Mouse (Mus musculus): ENCODE results near the gene Apbb1. TPM values are rescaled to one million over a fixed set of nuclear protein-coding genes. Genes with fewer than 3 reads are reported as not detected.

Gene Apbb1
- total and polyA plus RNA-seq, 2 experiments from 2014 or later = 341 to 571 TPM

- no peak overlapping the region for H3K27ac ChIP-seq (ENCODE audit: low read depth, low read length)
- 48% methylated on average over 1 of the region's 1 CpGs for WGBS
- DNase-seq (ENCODE audit: low spot score) (peak; percentile 76), ATAC-seq (ENCODE audit: low FRiP score) (peak; percentile 79; the same call in 1 of the 2 replicates)
- H3K27me3 ChIP-seq (ENCODE audit: insufficient read depth, low read length) = no peaks in the 10 kb centered on the region
- no peak overlapping the region for H3K4me2 ChIP-seq (ENCODE audit: low read depth, low read length, poor library complexity, severe bottlenecking)
- no peaks in the 10 kb centered on the region for H3K36me3 ChIP-seq (ENCODE audit: insufficient read depth, low read length)
- peak; percentile 85 for TF ChIP-seq CTCF (IDR thresholded peaks at IDR 0.05)
- no peaks in the 10 kb centered on the region for H3K4me1 ChIP-seq (ENCODE audit: insufficient read depth, low read length)
- H3K4me3 ChIP-seq (ENCODE audit: low read depth, low read length) = no peak overlapping the region
- H3K9me3 ChIP-seq (ENCODE audit: low read length) = no peaks in the 10 kb centered on the region
- no peak overlapping the region for H3K9ac ChIP-seq (replicated peaks; ENCODE audit: low read length, poor library complexity, severe bottlenecking)
Observed at GRCm38 (mm10) chr7:105527306-105527937, 54.0 kb downstream of the Apbb1 start.

GRCm38 (mm10) chr7:105524222-105524621, 57.2 kb downstream of the Apbb1 start:
- Histone ChIP-seq H3K9ac (replicated peaks; ENCODE audit: low read length, poor library complexity, severe bottlenecking) (no peak overlapping the region), H3K27me3 (ENCODE audit: insufficient read depth, low read length) (no peaks in the 10 kb centered on the region), H3K4me2 (ENCODE audit: low read depth, low read length, poor library complexity, severe bottlenecking) (no peak overlapping the region), H3K9me3 (ENCODE audit: low read length) (no peaks in the 10 kb centered on the region), H3K4me3 (ENCODE audit: low read depth, low read length) (no peak overlapping the region), H3K36me3 (ENCODE audit: insufficient read depth, low read length) (no peaks in the 10 kb centered on the region), H3K4me1 (ENCODE audit: insufficient read depth, low read length) (no peaks in the 10 kb centered on the region), H3K27ac (ENCODE audit: low read depth, low read length) (no peak overlapping the region)
- WGBS = 74% methylated on average over 2 of the region's 2 CpGs
- no peak for TF ChIP-seq CTCF (IDR thresholded peaks at IDR 0.05)
- ATAC-seq (ENCODE audit: low FRiP score) = no peak
- no peak for DNase-seq (ENCODE audit: low spot score)

- no peak overlapping the region for H3K9ac ChIP-seq (replicated peaks; ENCODE audit: low read length, poor library complexity, severe bottlenecking)
- ATAC-seq (ENCODE audit: low FRiP score) (no peak), DNase-seq (ENCODE audit: low spot score) (no peak)
- WGBS = 27% methylated on average over 6 of the region's 6 CpGs
- H3K27ac ChIP-seq (ENCODE audit: low read depth, low read length) = no peak overlapping the region
- no peaks in the 10 kb centered on the region for H3K4me1 ChIP-seq (ENCODE audit: insufficient read depth, low read length)
- no peak overlapping the region for H3K4me3 ChIP-seq (ENCODE audit: low read depth, low read length)
- no peaks in the 10 kb centered on the region for H3K36me3 ChIP-seq (ENCODE audit: insufficient read depth, low read length)
- no peaks in the 10 kb centered on the region for H3K9me3 ChIP-seq (ENCODE audit: low read length)
- no peak for TF ChIP-seq CTCF (IDR thresholded peaks at IDR 0.05)
- no peak overlapping the region for H3K4me2 ChIP-seq (ENCODE audit: low read depth, low read length, poor library complexity, severe bottlenecking)
- no peaks in the 10 kb centered on the region for H3K27me3 ChIP-seq (ENCODE audit: insufficient read depth, low read length)
Observed at GRCm38 (mm10) chr7:105520201-105520600, 61.3 kb downstream of the Apbb1 start.

- H3K4me3 ChIP-seq (ENCODE audit: low read depth, low read length) = no peak overlapping the region
- no peaks in the 10 kb centered on the region for H3K9me3 ChIP-seq (ENCODE audit: low read length)
- no peaks in the 10 kb centered on the region for H3K27me3 ChIP-seq (ENCODE audit: insufficient read depth, low read length)
- no peak for ATAC-seq (ENCODE audit: low FRiP score)
- no peaks in the 10 kb centered on the region for H3K36me3 ChIP-seq (ENCODE audit: insufficient read depth, low read length)
- no peak for TF ChIP-seq CTCF (IDR thresholded peaks at IDR 0.05)
- H3K4me1 ChIP-seq (ENCODE audit: insufficient read depth, low read length) = no peaks in the 10 kb centered on the region; the same call in 1 of the 2 replicates
- DNase-seq (ENCODE audit: low spot score) = no peak
- 82% methylated on average over 2 of the region's 2 CpGs for WGBS
- H3K9ac ChIP-seq (replicated peaks; ENCODE audit: low read length, poor library complexity, severe bottlenecking) = no peak overlapping the region
- H3K4me2 ChIP-seq (ENCODE audit: low read depth, low read length, poor library complexity, severe bottlenecking) = no peak overlapping the region
- no peak overlapping the region for H3K27ac ChIP-seq (ENCODE audit: low read depth, low read length)
Observed at GRCm38 (mm10) chr7:105519771-105520170, 61.7 kb downstream of the Apbb1 start.

GRCm38 (mm10) chr7:105519336-105519735, 62.1 kb downstream of the Apbb1 start:
- ATAC-seq (ENCODE audit: low FRiP score) (no peak), DNase-seq (ENCODE audit: low spot score) (no peak)
- H3K4me3 ChIP-seq (ENCODE audit: low read depth, low read length) = no peak overlapping the region
- no peak for TF ChIP-seq CTCF (IDR thresholded peaks at IDR 0.05)
- no peaks in the 10 kb centered on the region for H3K9me3 ChIP-seq (ENCODE audit: low read length)
- H3K36me3 ChIP-seq (ENCODE audit: insufficient read depth, low read length) = no peaks in the 10 kb centered on the region
- H3K4me2 ChIP-seq (ENCODE audit: low read depth, low read length, poor library complexity, severe bottlenecking) = no peak overlapping the region
- H3K27ac ChIP-seq (ENCODE audit: low read depth, low read length) = no peak overlapping the region
- H3K9ac ChIP-seq (replicated peaks; ENCODE audit: low read length, poor library complexity, severe bottlenecking) = no peak overlapping the region
- WGBS = 71% methylated on average over 11 of the region's 11 CpGs
- H3K4me1 ChIP-seq (ENCODE audit: insufficient read depth, low read length) = no peaks in the 10 kb centered on the region; the same call in 1 of the 2 replicates
- no peaks in the 10 kb centered on the region for H3K27me3 ChIP-seq (ENCODE audit: insufficient read depth, low read length)

- WGBS = 20% methylated on average over 9 of the region's 9 CpGs
- Histone ChIP-seq H3K36me3 (ENCODE audit: insufficient read depth, low read length) (no peaks in the 10 kb centered on the region), H3K9ac (replicated peaks; ENCODE audit: low read length, poor library complexity, severe bottlenecking) (no peak overlapping the region), H3K4me1 (ENCODE audit: insufficient read depth, low read length) (no peaks in the 10 kb centered on the region; the same call in 1 of the 2 replicates), H3K27me3 (ENCODE audit: insufficient read depth, low read length) (no peaks in the 10 kb centered on the region), H3K4me3 (ENCODE audit: low read depth, low read length) (no peak overlapping the region), H3K9me3 (ENCODE audit: low read length) (no peaks in the 10 kb centered on the region), H3K27ac (ENCODE audit: low read depth, low read length) (no peak overlapping the region), H3K4me2 (ENCODE audit: low read depth, low read length, poor library complexity, severe bottlenecking) (no peak overlapping the region)
- ATAC-seq (ENCODE audit: low FRiP score) (no peak), DNase-seq (ENCODE audit: low spot score) (no peak)
- TF ChIP-seq CTCF (IDR thresholded peaks at IDR 0.05) = no peak
Observed at GRCm38 (mm10) chr7:105516669-105517360, 64.6 kb downstream of the Apbb1 start.
